Comparison of ENCODE assay signal across 8 mouse cellular contexts in the genomic region with DNA sequence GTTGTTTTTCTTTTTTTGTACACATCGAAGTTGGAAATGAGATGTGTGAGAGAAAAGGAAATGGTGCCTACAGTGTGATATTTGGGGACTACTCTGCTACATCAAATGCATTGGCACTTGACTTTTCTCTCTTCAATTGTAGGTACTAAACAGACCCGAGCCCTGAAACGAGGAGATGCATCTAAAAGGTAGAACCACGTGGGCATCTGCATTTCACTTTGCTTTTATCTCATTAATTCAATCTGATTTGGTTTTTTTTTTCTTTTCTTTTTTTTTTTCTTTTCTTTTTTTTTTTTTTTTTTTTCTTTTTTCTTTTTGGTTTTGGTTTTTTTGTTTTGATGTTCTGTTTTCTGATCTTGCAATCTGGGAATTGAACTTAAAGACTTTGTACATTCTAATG. TPM values are rescaled to one million over a fixed set of nuclear protein-coding genes. Genes with fewer than 3 reads are reported as not detected.
DNase-seq lines count a peak whose midpoint lies in the region; ATAC-seq lines count a peak whose summit lies in the region.

No protein-coding gene starts in this region.

- H3K4me1 ChIP-seq in erythroblast, embryonic 14.5 days (ENCODE audit: control insufficient read depth), result peaks cover 21% of the 10 kb centered on the region
- no peaks in the 10 kb centered on the region; the same call in 1 of the 2 replicates for H3K4me1 ChIP-seq in forebrain, embryonic 11.5 days (replicated peaks; ENCODE audit: control insufficient read depth, insufficient read depth, low read length)
- peaks cover 16% of the 10 kb centered on the region for H3K4me1 ChIP-seq in liver, embryonic 13.5 days (replicated peaks)

- no peak for ATAC-seq in erythroblast, adult 5-6 weeks (replicated peaks; ENCODE audit: low FRiP score, poor library complexity, severe bottlenecking)
- no peak for ATAC-seq in forebrain, embryonic 11.5 days (replicated peaks; ENCODE audit: low FRiP score)
- no peak for ATAC-seq in liver, embryonic 13.5 days (ENCODE audit: low read depth)

- DNase-seq in 3T3-L1 (ENCODE audit: low read depth, low spot score), result peak; percentile 20
- no peak for DNase-seq in forebrain, embryonic 11.5 days (ENCODE audit: low spot score)
- no peak for DNase-seq in liver, embryonic 13.5 days
- no peak for DNase-seq in frontal cortex, postnatal 14 days (ENCODE audit: low spot score in 2 of 2)
- no peak for DNase-seq in right cerebral cortex, adult 2 months (ENCODE audit: low spot score in 2 of 2)
- DNase-seq in yolk sac, embryonic 10.5 days (ENCODE audit: low spot score), result no peak

- H3K4me3 ChIP-seq in erythroblast, embryonic 14.5 days (replicated peaks), result peak overlapping the region; percentile 66
- H3K4me3 ChIP-seq in forebrain, embryonic 11.5 days (ENCODE audit: low read depth, low read length), result peak overlapping the region; percentile 63
- H3K4me3 ChIP-seq in liver, embryonic 13.5 days (replicated peaks), result peak overlapping the region; percentile 73

- peak overlapping the region; percentile 78 for H3K9ac ChIP-seq in forebrain, embryonic 11.5 days (ENCODE audit: low read length)
- H3K9ac ChIP-seq in liver, embryonic 13.5 days, result peak overlapping the region; percentile 81

- no peaks in the 10 kb centered on the region for H3K27me3 ChIP-seq in erythroblast, embryonic 14.5 days (ENCODE audit: control insufficient read depth)
- no peaks in the 10 kb centered on the region for H3K27me3 ChIP-seq in forebrain, embryonic 11.5 days (ENCODE audit: control insufficient read depth, insufficient read depth, low read length)
- no peaks in the 10 kb centered on the region for H3K27me3 ChIP-seq in liver, embryonic 13.5 days

- H3K27ac ChIP-seq in forebrain, embryonic 11.5 days (ENCODE audit: low read depth, low read length), result no peak overlapping the region
- H3K27ac ChIP-seq in liver, embryonic 13.5 days, result peak overlapping the region; percentile 76; the same call in 1 of the 2 replicates

- 17% methylated on average over 4 of the region's 4 CpGs for WGBS in forebrain, embryonic 11.5 days
- 17% methylated on average over 4 of the region's 4 CpGs for WGBS in liver, embryonic 13.5 days (ENCODE audit: insufficient replicate concordance)

- peaks cover 11% of the 10 kb centered on the region for H3K36me3 ChIP-seq in erythroblast, embryonic 14.5 days (ENCODE audit: control insufficient read depth)
- no peaks in the 10 kb centered on the region for H3K36me3 ChIP-seq in forebrain, embryonic 11.5 days (ENCODE audit: control insufficient read depth, insufficient read depth, low read length)
- H3K36me3 ChIP-seq in liver, embryonic 13.5 days, result peaks cover 18% of the 10 kb centered on the region

- H3K9me3 ChIP-seq in erythroblast, embryonic 14.5 days (ENCODE audit: control insufficient read depth, low read length), result no peaks in the 10 kb centered on the region
- no peaks in the 10 kb centered on the region for H3K9me3 ChIP-seq in forebrain, embryonic 11.5 days (ENCODE audit: control insufficient read depth, low read length)
- H3K9me3 ChIP-seq in liver, embryonic 13.5 days (replicated peaks), result no peaks in the 10 kb centered on the region

- H3K4me2 ChIP-seq in forebrain, embryonic 11.5 days (ENCODE audit: low read depth, low read length, severe bottlenecking), result peak overlapping the region; percentile 58; the same call in 1 of the 2 replicates
- H3K4me2 ChIP-seq in liver, embryonic 13.5 days, result peak overlapping the region; percentile 84

RNA-seq across cellular contexts. Expression of a gene that starts 0.7 kb away (rescaled TPM):
- 0.13 and 0.14 TPM in 2 replicates for polyA plus RNA-seq in erythroblast, embryonic 14.5 days (2012)
- 4.8 and 11.1 TPM in 2 replicates for total RNA-seq in erythroblast, adult 5-6 weeks (2015; ENCODE audit: low replicate concordance)
- total RNA-seq in erythroblast, adult 5-6 weeks (2017; ENCODE audit: low replicate concordance), result 14.5 and 16.0 TPM in 2 replicates
- polyA plus RNA-seq in forebrain, embryonic 11.5 days (2014; fragmentation: Nextera tagmentation; extraction: Ambion mirVana), result 30.2 and 34.2 TPM in 2 replicates
- polyA plus RNA-seq in liver, embryonic 13.5 days (2015; fragmentation: Nextera tagmentation; extraction: Ambion mirVana), result 9.5 and 11.3 TPM in 2 replicates

RNA-seq across cellular contexts. Expression of a gene that starts 1.2 kb away (rescaled TPM):
- polyA plus RNA-seq in erythroblast, embryonic 14.5 days (2012), result 0.03 and 0.10 TPM in 2 replicates
- 8.4 and 17.5 TPM in 2 replicates for total RNA-seq in erythroblast, adult 5-6 weeks (2015; ENCODE audit: low replicate concordance)
- total RNA-seq in erythroblast, adult 5-6 weeks (2017; ENCODE audit: low replicate concordance), result 31.2 and 46.2 TPM in 2 replicates
- polyA plus RNA-seq in forebrain, embryonic 11.5 days (2014; fragmentation: Nextera tagmentation; extraction: Ambion mirVana), result 16.6 and 21.1 TPM in 2 replicates
- 5.7 and 8.1 TPM in 2 replicates for polyA plus RNA-seq in liver, embryonic 13.5 days (2015; fragmentation: Nextera tagmentation; extraction: Ambion mirVana)
